Mouse (Mus musculus): ENCODE data around the gene Mrc2.

Mrc2 gene

DNA sequence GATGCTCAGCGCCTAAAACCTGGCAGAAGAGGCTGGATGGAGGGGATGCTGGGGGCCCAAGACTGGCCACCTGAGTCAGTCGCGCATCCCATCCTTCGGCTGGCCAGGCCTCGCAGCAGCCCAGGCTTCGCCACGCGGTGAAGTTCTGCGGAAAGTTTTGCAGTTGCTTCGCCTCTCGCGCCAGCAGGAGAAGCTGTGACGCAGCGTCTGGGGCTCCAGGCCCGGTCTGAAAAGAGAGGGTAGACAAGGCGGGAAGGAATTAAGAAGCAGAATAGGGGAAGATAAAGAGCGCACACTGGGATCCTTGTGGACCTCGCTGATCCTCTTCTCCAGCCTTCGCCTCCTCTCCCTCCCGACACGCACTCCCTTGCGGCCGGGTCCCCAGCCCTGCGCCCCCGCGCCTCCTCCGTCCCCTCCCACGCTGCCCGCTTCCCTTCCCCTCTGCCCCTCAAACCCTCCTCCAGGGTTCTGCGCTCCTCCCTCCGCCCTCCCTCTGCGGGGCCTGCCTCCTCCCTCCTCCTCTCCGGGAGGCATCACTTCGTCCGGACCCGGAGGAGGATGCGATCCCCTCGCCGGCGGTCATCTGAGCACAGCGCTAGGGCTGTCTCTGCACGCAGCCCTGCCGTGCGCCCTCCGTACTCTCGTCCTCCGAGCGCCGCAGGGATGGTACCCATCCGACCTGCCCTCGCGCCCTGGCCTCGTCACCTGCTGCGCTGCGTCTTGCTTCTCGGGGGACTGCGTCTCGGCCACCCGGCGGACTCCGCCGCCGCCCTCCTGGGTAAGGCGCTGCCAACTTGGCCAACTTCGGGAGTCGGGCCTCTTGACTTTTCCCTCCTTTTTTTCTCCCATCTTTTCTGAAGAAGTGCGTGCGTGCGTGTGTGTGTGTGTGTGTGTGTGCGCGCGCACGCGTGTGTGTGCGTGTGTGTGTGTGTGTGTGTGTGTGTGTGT, at the start of gene Mrc2:
Gene Mrc2 (plus strand): TSS at position 520 of the 948 bp plus-strand sequence.
- DNase-seq = peak; percentile 81

DNA sequence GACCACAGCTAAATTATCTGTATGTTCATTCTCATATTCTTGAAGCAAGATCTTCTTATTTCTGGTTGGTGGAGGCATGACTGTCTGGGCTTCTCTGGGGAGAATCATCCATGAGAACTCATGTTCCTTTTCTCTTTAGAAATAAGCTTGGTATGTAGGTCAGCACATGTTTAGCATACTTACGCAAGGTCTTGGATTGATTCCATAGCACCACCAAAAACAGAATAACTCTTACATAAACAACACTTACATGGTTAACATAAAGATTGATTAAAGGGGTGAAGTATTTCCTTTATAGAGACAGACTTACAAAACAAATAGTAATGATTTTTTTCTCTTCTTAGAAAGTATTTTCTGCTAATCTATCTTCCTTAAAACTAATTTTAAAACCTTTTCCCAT, 46.1 kb upstream of the Mrc2 start:
- DNase-seq = no peak

DNA sequence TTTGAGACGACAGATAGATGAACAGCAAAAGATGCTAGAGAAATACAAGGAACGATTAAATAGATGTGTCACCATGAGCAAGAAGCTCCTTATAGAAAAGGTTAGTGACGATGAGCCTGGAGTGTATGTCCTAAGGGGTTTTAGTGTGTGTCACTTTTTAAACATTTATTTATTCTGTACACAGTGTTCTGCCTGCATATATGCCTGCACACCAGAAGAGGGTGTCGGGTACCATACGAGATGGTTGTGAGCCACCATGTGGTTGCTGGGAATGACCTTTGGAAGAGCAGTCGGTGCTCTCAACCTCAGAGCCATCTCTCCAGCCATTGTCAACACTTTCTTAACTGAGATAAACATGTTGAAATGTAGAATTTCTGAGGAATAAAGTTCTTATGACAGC, 45.7 kb upstream of the Mrc2 start:
- DNase-seq = no peak

DNA sequence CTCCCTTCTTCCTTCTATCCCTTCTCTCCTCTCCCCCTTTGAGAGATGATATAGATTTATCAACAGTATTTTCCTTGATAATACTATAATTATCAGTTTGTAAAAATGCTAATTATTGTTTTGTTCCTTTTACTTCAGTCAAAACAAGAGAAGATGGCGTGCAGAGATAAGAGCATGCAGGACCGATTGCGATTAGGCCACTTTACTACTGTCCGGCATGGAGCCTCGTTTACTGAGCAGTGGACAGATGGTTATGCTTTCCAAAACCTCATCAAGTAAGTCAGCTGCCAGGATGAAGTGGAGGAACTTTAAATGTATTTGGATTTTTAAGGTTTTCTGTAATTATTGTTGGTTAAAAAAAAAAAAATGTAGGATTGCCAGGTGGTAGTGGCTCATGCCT, 45.1 kb upstream of the Mrc2 start:
- DNase-seq = no peak

DNA sequence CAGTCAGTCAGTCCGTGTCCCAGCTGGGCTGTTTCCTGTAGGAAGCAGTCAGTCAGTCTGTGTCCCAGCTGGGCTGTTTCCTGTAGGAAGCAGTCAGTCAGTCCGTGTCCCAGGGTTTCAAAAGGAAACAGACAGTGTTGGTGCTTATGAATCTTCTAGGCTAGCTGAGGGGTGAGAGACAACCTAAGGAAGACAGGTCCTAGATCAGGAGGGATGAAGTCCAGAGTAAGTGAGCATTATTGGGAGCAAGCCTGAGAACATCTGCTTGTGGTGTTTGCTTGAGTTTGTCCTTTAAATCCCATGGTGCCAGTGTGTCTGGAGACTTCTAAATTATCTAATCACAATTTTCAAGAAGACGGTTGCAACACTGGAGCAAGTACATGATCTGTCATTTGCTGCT, 32.7 kb upstream of the Mrc2 start:
- DNase-seq = no peak

DNA sequence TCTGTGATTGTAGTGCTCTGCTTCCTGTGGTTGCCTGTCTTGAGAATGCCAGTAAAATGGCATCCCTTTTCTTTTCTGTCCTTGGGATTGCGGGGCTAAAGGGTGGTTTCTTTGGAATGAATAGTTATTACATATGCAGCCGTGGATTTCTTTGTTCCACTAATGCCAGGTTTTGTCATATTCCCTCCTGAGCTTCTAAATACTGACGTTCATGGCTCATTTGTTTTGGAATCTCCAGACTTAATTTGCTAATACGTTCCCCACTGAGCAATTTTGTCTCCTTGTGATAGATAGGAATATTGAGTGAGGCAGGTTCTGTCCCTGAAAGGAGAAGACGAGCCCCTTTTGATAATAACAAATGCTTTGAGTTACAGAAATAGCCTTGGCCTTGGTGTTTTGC, 31.3 kb upstream of the Mrc2 start:
- DNase-seq = no peak

DNA sequence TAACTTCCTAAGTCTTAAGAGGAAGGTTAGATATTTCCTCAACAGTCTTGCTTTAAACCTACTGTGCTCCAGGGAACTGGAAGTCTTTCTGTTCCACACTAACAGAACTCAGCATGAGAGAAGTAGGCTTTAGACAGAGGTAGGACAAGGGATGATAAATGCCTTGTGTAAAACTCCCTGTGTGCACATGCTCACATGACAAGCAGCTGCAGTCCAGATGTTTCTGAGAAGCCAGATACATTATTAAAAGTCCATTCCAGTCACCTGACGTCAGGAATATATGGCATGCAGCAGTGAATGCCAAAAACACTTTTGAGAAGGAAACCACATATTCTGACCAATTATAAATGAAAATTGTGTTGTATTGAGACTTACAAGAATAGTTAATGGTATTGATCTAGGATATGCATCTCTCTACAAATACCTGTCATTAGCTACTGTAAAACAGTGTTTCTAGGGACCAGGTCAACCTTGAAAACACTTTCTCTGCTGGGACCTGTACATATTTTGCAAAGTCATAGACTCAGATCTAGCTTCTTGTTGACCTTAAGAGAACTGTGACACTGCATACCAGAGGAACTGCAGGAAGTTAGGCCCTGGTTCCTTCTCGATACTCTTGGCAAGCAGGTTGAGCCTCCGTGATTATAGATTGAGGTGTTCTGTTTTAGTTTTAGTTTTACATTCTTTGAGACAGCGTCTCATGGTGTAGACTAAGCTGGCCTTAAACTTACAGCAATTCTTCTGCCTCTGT, 30.7 kb upstream of the Mrc2 start:
- no peak for DNase-seq

DNA sequence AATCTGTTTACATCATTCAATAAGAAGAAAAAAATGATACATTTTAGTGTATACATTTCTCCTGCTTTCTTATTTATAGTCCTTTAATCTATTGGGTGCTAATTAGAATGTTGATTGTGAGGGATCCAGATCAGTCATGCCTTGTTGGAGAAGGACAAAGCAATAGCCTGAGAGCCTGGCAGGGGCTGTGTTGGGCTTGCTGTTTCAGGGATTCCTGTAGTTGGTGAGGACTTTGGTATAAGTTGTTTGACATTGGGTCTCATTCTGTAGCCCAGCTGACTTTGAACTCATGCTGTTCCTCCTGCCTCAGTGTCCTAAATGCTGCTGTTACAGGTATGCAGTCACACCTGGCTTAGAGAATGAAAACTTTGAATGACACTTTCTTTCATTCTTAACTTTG, 27.9 kb upstream of the Mrc2 start:
- DNase-seq = no peak

DNA sequence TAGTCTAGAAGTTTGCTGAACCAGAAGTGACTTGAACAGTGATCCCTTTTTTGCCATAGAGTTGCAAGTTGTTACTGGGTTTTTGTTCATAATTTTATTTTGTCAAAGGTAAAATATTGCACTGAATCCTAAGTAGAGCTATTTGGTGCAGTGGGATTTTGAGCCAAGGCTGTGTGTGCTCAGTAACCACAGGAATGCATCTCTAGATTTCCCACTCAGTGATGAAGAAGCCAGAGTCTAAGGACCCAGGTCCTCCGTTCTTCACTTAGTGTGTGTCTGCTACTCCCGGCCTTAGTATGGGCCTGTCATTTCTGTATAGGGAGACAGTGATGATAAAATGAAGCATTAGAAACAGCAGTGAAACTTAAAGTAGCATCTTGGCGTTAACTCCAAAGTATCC, 27.5 kb upstream of the Mrc2 start:
- no peak for DNase-seq

DNA sequence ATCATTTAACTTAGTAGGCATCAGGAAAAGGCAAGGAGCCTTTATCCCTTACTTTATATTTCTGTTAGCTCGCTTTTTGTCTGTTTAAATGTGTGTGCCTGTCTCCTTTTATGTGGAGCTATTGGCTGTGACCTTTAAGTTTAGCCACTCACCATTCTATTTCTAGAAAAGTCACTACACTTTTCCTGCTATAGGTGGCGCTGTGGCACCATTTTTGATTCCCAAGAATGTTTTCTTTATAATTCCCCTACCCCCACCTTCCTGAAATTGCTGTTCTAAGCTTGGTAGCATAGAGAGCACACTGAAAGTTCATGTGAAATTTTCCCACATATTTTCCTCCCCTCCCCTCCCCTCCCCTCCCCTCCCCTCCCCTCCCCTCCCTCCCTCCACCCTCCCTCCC, 22.3 kb upstream of the Mrc2 start:
- peak; percentile 69 for DNase-seq

DNA sequence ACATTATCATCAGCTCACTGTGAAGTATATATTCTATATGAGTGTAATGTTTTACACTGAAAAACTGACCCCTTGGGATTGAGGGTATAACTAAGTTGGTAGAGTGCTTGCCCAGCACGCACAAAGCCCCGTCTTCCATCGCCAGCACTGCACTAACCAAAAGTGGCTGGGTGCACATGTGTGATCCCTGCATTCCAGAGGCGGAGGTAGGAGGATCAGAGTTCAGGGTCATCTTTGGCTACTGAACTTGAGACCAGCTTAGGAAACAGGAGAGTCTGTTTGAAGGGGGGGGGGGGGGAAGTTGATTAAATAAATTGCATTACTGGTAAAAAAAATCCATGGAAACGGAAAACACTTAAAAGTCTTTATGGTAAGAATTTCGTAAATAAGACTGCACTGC, 12.0 kb upstream of the Mrc2 start:
- DNase-seq = no peak

DNA sequence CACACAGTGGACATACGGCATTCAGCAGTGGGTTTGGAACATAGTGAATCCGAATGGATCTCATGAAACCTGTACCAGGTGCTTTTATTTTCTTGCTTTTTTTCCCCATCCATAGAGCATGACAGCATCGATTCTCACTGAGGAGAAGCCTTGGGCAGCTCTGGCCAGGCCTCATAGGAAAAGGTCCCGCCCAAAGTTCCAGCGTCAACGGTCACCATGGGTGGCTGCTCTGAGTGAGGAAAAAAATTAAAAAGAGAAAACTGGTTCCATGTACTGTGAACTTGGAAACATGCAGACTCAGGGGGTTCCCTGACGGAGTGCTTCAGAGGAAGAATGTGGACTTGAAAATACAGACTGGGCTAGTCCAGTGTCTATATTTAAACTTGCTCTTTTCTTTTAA, 11.2 kb upstream of the Mrc2 start:
- DNase-seq = peak; percentile 27

DNA sequence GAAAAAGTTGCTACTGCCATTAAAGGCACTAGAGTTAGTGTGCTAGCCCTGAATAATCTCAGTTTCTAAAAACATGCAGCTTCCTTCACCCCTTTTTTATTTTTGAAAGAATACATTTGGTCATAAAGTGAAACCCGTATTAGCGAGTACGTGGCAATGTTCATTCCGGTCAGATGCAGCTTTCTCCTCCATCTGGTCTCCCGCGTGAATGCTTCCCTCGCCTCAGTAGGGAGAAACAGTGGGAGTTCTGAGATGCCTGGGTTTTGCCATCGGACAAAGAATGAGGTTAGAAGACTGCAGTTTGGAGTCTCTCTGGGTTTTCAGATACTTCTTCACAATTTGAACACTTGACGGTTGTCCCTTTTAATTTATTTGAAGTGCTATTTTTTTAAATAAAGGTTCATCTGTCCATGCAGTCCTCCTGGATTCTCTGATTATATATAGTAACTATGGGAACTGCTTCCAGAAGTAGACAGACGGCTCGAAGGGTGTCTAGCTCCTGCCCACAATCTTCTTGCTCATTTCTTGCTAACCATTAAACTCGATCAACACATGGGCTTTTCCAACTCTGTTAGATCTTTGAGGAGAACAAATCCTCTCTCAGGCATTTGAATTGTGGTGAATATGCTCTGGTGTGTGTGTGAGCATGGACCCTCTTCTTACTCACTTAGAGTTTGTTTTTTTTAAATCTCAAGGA, 10.5 kb upstream of the Mrc2 start:
- DNase-seq = no peak

DNA sequence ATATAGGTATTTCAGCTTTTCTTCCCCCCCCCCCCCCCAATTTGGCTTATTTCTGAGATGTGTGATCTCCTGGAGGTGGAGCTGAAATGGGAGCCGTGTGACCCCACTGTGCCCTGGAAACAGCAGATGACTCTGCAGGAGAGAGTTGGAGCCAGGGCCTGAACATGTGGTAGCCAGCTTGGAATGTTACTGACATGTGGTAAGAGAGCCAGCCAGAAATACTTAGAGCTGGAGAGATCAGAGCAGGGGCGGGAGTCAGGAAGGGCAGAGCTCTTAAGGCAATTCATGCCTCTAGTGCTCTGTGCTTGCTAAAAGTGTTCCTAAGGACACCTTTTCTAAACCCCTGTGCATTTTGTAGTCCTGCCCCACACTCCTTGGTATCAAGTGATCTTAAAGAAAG, 10.0 kb upstream of the Mrc2 start:
- peak; percentile 27 for DNase-seq

DNA sequence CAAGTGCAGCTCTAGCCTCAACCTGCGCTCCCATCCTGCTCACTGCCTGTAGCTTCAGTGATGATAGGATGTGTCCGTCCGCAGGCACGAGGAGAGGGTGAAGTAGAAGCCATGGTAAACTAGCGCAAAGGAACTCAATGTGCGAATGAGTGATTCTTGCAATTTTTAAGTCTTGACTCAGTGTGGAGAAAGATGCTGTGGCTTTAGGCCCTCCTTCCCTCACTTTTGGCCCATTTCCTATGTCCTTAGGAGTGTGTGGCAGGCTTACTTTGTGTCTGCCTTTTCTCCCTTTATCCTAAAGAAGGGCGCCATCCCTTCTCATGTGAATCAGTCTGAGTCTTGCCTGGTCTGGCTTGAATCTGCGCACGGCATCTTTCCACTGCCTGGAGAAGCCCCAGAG, 9.4 kb upstream of the Mrc2 start:
- no peak for DNase-seq

DNA sequence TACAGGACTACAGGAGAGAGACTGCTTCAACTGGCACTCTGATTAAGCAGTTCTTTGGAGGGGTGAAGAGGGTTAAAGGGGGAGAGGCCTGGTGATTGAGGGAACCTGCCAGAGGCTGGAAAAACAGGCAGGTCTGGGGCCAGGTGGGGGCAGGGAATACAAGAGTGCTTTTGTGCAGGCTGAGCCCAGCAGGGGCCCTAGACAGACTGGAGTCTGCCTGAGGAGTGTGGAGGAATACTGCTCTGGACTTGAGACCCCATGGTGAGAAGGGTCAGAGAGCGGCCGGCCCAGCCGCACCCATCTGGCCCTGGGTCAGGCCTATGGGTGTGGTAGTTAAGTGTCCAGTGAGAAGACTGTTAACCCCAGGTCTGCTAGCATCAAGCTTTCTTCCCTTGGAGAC, 6.7 kb upstream of the Mrc2 start:
- peak; percentile 34 for DNase-seq

DNA sequence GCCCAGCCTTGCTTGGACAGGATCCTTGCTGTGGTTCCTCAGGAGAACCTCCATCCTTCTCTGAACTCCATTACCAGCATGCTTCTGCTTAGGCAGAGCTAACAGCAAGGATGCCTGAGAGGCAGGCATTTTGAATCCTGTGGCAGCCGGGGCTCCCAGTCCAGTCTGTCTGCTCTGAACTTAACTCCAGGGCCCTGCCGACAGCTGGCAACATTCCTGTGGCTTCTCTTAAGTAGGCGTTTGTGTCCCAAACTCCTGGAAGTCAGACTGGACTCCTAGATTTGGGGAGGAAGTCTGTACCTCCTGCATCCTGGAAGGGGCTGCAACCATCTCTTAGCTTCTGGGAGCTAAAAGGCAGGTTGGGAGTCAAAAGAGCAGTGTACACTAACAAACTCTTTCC, 3.0 kb upstream of the Mrc2 start:
- no peak for DNase-seq

DNA sequence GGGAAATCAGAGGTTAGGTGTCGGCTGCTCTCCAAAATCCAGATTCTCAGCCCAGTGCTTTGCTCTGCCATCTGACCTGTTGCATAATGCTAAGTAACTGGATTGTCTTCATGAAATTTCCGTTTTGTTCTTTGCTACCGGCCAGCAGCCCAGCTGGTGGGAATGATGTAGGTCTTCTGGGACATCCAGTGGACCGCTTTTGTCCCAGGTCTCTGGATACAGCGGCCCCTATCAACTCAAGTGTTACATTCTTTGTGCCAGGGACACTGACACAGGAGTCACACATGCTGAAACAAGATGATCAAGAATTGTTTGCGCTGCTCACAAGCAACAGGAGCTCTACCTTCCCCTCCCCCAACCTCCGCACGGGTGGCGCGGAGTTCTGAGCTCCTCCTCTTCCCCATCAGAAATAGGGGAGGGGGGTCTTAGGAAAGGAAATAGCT, 741 bp upstream of the Mrc2 start:
- peak; percentile 54 for DNase-seq

DNA sequence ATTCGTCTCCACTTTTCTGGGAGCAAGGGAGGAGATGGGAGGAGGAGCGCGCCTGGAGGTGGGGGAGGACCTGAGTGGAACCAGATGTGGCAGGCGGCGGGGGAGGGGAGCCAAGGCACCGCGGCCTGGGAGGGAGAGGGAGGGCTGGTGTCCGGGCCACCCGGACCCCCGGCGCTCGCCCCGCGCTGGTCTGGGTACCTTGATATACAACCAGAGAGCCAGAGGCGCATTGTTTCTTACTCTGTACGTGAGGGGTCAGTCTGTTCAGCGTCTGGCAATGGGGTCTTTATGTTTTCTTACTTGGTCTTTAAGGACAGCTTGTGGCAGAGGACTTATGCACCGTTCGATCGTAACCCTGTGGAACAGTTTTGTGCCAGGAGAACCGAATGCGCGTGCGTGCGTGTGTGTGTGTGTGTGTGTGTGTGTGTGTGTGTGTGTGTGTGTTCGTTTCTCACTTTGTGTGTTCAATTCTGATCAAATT, 698 bp downstream of the Mrc2 start:
- peak; percentile 72 for DNase-seq

DNA sequence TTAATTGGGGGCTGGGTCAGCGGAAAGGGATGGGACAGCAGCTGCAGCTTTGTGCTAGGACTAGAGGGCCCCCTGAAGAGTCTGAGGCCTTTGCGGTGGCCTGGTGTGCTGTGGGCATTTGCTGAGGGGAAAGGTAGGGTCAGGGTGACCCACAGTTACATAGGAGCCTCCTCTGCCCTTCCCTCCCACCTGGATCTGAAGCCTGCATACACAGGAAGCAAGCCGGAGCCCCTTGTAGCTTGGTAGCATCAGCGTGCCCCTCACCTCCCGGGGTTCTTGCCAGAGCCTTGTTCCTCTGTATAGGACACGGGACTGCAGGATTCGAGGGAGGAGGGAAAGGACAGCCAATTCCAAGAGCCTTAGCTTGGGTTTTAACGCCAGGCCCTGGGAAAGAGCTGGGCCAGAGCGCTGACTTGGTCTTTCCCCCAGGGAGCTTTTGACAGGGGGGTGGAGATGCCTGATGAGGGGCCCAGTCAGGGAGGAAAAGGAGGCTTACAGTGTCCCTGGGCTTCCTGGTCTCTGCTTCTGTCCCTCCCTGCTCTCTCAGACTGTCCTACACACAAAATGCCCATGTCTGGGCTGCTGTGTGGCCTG, 1.6 kb downstream of the Mrc2 start:
- peak; percentile 39 for DNase-seq

DNA sequence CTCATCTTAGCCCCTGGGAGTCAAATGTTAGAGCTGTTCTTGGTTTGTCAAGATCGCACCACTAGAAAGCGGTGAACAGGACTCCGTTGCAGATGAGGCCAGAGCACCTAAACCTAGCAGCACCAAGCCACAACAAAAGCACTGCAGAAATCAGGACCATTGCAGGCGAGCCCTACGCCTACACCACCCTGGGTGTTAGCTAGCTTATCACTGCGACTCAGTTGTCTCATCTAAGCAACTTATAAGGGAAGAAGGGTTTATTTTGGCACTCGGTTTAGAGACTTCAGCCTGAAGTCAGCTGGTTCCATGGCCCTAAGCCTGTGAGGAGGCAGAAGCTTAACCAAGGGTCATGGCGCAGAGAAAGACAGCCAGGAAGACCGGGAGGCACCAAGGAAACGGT, 3.6 kb downstream of the Mrc2 start:
- DNase-seq = no peak

DNA sequence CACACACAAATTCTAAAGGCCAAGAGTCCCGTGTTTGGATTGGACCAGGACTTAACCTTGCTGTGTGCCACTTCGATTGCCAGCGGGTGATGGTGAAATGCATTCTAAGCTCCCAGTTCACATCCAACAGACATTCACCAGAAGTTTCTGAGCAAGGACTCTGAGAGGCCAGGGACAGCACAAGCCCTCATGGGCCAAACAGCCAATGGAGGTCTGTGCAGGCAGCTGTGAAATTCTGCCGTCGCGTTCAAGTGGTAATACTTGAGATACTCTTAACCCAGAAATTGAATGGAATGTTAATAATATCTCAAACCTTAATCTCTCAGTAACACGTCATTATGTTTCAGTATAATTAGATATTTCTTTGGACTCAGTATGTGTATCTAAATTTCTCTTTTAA, 17.8 kb downstream of the Mrc2 start:
- DNase-seq = no peak

Data from kidney, postnatal 14 days (tissue).